Mouse (Mus musculus) cortical plate, adult 2 months (tissue): ENCODE measurements around the gene Plcl1.

Experiments used
- CTCF ChIP-seq: fragments of 200-500 bp; IDR thresholded peaks from 2 replicates; pipeline ENCODE4 v1.5.1; 2011; ENCODE audit warnings: mild to moderate bottlenecking, control low read depth, low read length; ENCODE audit not compliant: insufficient read depth; ENCODE audit errors: extremely low read depth
- POLR2A ChIP-seq: fragments of 200-500 bp; IDR thresholded peaks from 2 replicates; pipeline ENCODE4 v1.6.1; 2011; ENCODE audit warnings: mild to moderate bottlenecking, low read length, control low read depth; ENCODE audit not compliant: insufficient read depth; ENCODE audit errors: extremely low read depth

DNA sequence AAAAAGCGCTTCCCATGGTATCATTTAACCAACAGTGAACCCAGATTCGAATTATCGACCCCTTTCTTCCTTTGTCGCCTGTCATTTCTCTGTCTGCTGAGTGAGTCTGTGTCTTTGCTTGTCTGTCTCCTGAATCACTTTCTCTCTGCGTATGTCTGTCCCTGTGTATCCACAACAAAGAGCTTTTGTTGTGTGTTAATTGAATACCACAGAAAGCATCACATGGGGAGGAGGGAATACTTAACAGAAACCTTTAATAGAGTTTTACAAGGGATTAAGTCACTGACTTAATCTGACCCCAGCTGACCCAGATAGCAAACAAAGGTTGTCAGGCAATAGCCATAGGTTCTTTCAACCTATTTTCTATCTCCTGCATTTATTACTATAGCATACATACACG is 295.0 kb downstream of the Plcl1 start:
- TF ChIP-seq CTCF (no peak), POLR2A (no peak)
